Mouse (Mus musculus) kidney, adult 18-20 months (tissue): Measurements from ENCODE around the gene Msh3.
"Not testable (repeated sequence)": the region's sequence is repeated elsewhere in the genome, so short reads cannot be mapped to it uniquely, and the experiment has no call there.

Experiments used
- DNase-seq: peaks from one replicate; pipeline ENCODE4 v3.0.0; 2021

Gene Msh3

GRCm38 (mm10) chr13:92246966-92247365, 107.8 kb downstream of the Msh3 start:
- DNase-seq = no peak

GRCm38 (mm10) chr13:92244731-92245130, 110.1 kb downstream of the Msh3 start:
- no peak for DNase-seq

DNA sequence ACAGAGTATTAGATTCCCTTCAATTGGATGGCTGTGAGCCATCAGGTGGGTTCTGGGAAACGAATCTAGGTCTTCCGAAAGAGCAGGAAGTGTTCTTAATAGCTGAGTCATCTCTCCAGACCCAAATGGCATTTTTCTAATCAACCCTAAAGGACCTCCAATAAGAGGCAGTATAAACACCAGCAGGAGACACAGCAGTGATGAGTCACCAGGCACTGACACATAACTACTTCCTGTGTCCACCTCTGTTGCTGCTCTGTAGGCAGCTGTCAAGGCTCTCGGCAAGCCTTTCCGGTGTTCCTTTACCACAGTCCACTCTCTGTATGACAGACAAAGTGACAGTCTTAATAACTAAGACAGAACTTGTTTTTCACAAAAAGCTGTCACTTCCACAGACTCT, 113.4 kb downstream of the Msh3 start:
- DNase-seq = no peak

DNA sequence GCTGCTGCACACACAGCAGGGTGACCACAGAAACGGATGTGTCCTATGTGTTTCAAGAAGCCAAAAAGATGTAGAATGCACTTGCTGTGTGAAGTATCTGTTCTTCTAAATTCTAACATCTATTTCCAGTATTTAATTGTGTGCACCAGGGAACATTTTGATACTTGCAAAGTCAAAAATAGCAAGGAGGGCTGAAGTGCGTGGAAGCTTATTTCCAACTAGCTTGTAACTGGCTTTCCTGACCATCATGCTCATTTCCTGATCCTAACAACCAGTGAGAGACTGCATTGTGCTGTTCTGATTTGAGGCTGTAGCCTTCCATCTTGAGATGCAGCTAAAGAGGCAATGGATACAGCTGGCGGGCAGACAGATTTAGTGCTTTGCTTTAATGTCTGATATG, 116.9 kb downstream of the Msh3 start:
- DNase-seq = no peak

- DNase-seq = no peak
Measured at GRCm38 (mm10) chr13:92237016-92237415, 117.8 kb downstream of the Msh3 start.

DNA sequence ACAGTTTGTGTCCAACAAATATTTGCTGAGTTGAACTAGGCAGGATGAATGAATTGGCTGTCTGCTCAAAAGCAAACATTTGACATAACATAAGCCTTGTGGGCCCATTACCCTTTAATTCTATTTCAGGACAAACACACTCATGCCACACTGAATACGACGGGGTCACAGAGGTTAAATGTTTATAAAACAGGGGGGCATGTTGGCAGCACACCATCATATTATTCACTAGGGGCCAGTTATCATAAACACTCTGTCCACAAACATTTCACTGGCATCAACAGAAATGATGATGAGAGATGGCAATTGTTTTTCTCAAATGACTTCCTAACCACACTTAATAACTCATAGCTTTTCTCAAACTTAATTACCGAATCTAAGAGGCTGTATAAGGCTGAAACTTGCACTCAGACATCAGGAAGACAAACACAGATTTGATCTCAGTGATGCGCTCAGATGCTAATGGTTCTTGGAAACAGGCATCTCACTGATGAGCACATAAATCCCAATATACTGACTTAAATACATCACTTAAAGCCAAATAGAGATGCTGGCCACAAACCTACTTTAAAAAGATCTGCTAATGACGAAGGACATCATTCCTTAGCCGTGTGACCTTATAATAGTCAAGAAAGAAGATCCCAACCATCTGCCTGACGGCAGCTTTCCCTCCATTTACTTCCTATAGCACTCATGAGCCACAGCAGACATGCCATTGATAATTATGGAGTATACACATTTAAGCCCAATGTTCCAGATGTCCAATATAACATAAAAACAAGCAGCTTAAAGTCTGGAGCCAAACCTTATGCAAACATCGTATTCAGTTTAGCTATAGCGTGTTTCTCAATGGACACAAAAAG, 122.5 kb downstream of the Msh3 start:
- no peak for DNase-seq

DNA sequence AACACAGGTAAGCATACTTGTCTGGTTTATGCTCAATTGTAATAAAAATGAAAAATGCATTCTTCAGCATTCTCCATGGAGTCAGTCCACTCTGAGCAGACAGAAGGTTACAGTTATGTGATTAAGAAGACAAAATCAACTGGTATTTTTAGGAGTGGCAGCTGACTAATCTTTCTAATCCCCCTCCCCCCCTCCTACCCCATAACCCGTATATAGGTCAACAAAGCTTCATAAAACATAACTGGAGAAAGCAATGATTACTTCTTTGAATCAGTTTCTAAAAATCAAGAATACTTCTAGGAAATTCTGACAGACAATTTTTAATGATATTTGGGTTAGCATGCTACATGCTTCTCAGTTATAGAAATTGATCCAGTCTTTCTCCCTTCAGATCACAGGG, 126.8 kb downstream of the Msh3 start:
- DNase-seq = no peak

- DNase-seq = no peak
Measured at GRCm38 (mm10) chr13:92223567-92223966, 131.2 kb downstream of the Msh3 start.

- no peak for DNase-seq
Measured at GRCm38 (mm10) chr13:92222763-92223162, 132.0 kb downstream of the Msh3 start.

DNA sequence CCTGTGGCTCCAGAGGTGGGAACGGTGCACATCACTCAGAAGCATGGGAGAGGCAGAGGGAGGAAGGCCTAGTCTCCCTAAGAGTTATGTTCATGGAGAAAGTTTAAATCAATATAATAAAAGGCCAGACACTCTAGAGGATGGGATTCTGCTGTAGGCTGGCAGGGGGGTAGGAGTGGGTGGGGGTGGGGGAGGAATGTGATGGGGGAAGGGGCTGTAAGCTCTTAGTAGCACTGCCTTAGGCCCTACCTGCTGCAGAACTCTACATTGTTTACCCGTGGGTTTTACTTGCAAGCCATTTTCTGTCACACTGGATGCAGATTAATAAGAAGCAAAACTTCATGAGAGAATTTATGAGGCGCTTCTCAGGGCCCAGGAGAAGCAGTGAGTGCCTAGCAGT, 135.0 kb downstream of the Msh3 start:
- DNase-seq = no peak

DNA sequence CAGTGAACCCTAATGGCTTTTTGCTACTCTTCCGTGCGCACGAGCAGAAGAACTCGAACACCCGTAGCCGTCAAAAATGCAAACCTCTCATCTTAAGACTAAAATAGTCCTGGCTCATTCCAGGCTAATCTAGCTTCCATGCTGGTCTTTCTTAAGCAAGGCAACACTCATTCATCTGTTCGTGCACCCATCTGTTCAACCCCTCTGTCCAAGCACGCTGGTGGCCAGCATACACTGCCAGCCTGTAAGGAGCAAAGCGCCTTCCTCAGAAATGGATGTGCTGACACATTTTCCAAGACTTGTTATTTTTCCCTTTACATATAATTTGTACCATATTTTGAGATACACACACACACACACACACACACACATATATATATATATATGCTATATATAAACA, 137.6 kb downstream of the Msh3 start:
- no peak for DNase-seq

DNA sequence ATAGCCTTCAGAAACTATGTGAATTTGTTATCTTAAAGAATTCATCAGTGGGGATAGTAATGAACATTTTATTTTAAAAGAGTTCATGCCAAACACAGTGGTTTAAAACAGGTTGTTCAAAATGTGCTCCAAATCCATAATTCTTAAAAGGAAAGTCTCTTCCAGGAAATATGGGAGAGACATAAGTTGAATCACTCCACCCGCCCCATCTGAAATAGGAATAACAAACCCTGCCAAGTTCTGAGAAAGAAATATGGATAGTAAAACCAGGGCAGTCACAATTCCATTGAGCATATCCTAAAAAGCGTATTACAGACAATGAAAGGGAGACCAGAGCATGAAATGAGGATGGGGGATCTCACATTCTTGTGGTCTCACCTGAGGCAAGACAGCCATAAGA, 157.9 kb downstream of the Msh3 start:
- DNase-seq = no peak

DNA sequence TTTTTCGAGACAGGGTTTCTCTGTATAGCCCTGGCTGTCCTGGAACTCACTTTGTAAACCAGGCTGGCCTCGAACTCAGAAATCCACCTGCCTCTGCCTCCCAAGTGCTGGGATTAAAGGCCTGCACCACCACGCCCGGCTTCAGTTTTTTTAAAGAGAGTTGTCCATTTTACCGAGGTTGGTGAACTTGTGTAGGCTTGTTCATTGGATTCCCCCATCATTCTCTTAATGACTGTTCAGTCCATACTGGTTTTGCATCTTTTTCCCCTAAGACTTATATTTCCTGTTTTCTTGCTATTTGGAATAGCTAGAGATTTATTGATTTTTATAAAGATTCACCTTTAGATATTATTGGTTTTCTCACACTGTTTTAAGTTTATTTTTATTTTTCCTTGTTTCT, 161.0 kb downstream of the Msh3 start:
- not testable (repeated sequence) for DNase-seq

GRCm38 (mm10) chr13:92172686-92173085, 182.1 kb downstream of the Msh3 start:
- peak; percentile 11 for DNase-seq
